Mouse (Mus musculus): ENCODE data around the gene Kcnj11. TPM values are rescaled to one million over a fixed set of nuclear protein-coding genes. Genes with fewer than 3 reads are reported as not detected.
A peak's percentile ranks its signal among the peaks of the same experiment; 100 is the strongest.

The Kcnj11 gene
- polyA plus RNA-seq, 1 experiment from 2014 or later = 2.7 TPM

GRCm38 (mm10) chr7:46128196-46128595 is 27.6 kb upstream of the Kcnj11 start:
- ATAC-seq (ENCODE audit: low FRiP score) = 0 out of 2 replicates have a peak, but pooled peaks have one; percentile 6
- H3K4me2 ChIP-seq = no peak overlapping the region
- H3K4me1 ChIP-seq = peaks cover 31% of the 10 kb centered on the region
- H3K9ac ChIP-seq (replicated peaks) = no peak overlapping the region
- H3K9me3 ChIP-seq (replicated peaks) = no peaks in the 10 kb centered on the region
- H3K4me3 ChIP-seq (replicated peaks) = no peak overlapping the region
- H3K36me3 ChIP-seq = no peaks in the 10 kb centered on the region
- WGBS = 14% methylated on average over 7 of the region's 7 CpGs
- H3K27me3 ChIP-seq (replicated peaks) = peaks cover 9% of the 10 kb centered on the region; the same call in 1 of the 2 replicates
- H3K27ac ChIP-seq (replicated peaks) = no peak overlapping the region

GRCm38 (mm10) chr7:46125340-46125739 is 24.8 kb upstream of the Kcnj11 start:
- Histone ChIP-seq H3K4me1 (peaks cover 14% of the 10 kb centered on the region; the same call in 1 of the 2 replicates), H3K9me3 (replicated peaks) (no peaks in the 10 kb centered on the region), H3K27me3 (replicated peaks) (0 out of 2 replicates have a peak, but pooled peaks cover 3% of the 10 kb centered on the region), H3K4me2 (no peak overlapping the region), H3K27ac (replicated peaks) (no peak overlapping the region), H3K36me3 (peaks cover 8% of the 10 kb centered on the region), H3K9ac (replicated peaks) (no peak overlapping the region), H3K4me3 (replicated peaks) (no peak overlapping the region)
- WGBS = 91% methylated on average over 11 of the region's 11 CpGs
- ATAC-seq (ENCODE audit: low FRiP score) = no peak

- no peak overlapping the region for H3K9ac ChIP-seq (replicated peaks)
- ATAC-seq (ENCODE audit: low FRiP score) = no peak
- H3K4me1 ChIP-seq = peaks cover 14% of the 10 kb centered on the region; the same call in 1 of the 2 replicates
- H3K4me2 ChIP-seq = no peak overlapping the region
- H3K27me3 ChIP-seq (replicated peaks) = 0 out of 2 replicates have a peak, but pooled peaks cover 3% of the 10 kb centered on the region
- no peaks in the 10 kb centered on the region for H3K9me3 ChIP-seq (replicated peaks)
- 68% methylated on average over 6 of the region's 6 CpGs for WGBS
- no peak overlapping the region for H3K4me3 ChIP-seq (replicated peaks)
- H3K36me3 ChIP-seq = peaks cover 8% of the 10 kb centered on the region
- H3K27ac ChIP-seq (replicated peaks) = no peak overlapping the region
These were observed 23.9 kb upstream of the Kcnj11 start for GRCm38 (mm10) chr7:46124460-46124859.

DNA sequence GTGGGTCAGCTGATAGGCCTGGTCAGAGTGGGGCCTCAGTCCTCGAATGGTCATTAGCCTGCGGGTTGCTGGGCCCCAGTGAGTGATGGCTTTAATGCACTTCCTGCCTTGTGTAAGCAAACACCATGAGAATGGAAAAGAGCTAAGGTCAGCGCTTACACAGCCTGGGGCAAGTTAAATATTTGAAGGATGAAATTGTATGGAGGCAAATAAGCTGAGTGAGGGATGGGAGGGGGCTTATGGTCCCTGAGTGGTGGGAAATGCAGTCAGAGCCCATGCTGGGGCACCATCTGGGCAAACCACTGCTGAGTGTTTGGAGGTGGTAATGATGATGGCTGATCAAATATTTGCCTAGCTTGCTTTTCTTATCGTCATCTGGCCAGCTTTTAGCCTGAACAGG is 22.4 kb upstream of the Kcnj11 start:
- Histone ChIP-seq H3K36me3 (peaks cover 8% of the 10 kb centered on the region), H3K4me1 (peaks cover 7% of the 10 kb centered on the region; the same call in 1 of the 2 replicates), H3K9ac (replicated peaks) (no peak overlapping the region), H3K4me3 (replicated peaks) (no peak overlapping the region), H3K9me3 (replicated peaks) (no peaks in the 10 kb centered on the region), H3K27me3 (replicated peaks) (0 out of 2 replicates have a peak, but pooled peaks cover 3% of the 10 kb centered on the region), H3K4me2 (no peak overlapping the region), H3K27ac (replicated peaks) (no peak overlapping the region)
- ATAC-seq (ENCODE audit: low FRiP score) = no peak
- 47% methylated on average over 4 of the region's 4 CpGs for WGBS

DNA sequence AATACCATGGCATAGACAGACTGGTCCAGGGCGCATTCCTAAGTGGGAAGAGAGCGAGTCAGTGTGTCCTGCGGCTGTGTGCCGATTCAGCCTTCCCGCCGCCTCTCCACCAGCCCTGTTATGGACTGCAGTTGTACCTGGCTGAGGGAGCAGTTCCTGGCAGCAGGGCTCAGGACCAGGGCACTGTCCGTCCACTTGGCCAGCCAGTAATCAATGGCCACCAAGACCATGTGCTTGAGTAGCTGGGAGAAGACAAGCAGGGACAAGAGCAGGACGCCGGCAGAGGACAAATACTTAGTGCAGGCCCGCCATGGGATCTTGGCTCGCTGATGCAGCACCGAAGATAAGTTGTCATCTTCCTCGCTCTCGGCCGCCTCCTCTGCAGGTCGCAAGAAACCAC is 16.5 kb upstream of the Kcnj11 start:
- Histone ChIP-seq H3K4me2 (no peak overlapping the region), H3K4me3 (replicated peaks) (no peak overlapping the region), H3K27ac (replicated peaks) (no peak overlapping the region), H3K9me3 (replicated peaks) (no peaks in the 10 kb centered on the region), H3K27me3 (replicated peaks) (no peaks in the 10 kb centered on the region), H3K9ac (replicated peaks) (no peak overlapping the region), H3K4me1 (peaks cover 21% of the 10 kb centered on the region), H3K36me3 (peaks cover 5% of the 10 kb centered on the region; the same call in 1 of the 2 replicates)
- WGBS = 96% methylated on average over 16 of the region's 16 CpGs
- no peak for ATAC-seq (ENCODE audit: low FRiP score)

- Histone ChIP-seq H3K36me3 (no peaks in the 10 kb centered on the region), H3K4me1 (peaks cover 21% of the 10 kb centered on the region), H3K4me3 (replicated peaks) (no peak overlapping the region), H3K4me2 (no peak overlapping the region), H3K27me3 (replicated peaks) (no peaks in the 10 kb centered on the region), H3K9me3 (replicated peaks) (no peaks in the 10 kb centered on the region), H3K9ac (replicated peaks) (no peak overlapping the region), H3K27ac (replicated peaks) (no peak overlapping the region)
- 73% methylated on average over 10 of the region's 10 CpGs for WGBS
- no peak for ATAC-seq (ENCODE audit: low FRiP score)
These were observed 15.6 kb upstream of the Kcnj11 start for GRCm38 (mm10) chr7:46116118-46116581.

- H3K27ac ChIP-seq (replicated peaks) = 0 out of 2 replicates have a peak overlapping the region, but pooled peaks have one; percentile 24
- no peak overlapping the region for H3K9ac ChIP-seq (replicated peaks)
- H3K36me3 ChIP-seq = no peaks in the 10 kb centered on the region
- WGBS = 46% methylated on average over 3 of the region's 3 CpGs
- peaks cover 21% of the 10 kb centered on the region for H3K4me1 ChIP-seq
- H3K4me3 ChIP-seq (replicated peaks) = no peak overlapping the region
- no peaks in the 10 kb centered on the region for H3K27me3 ChIP-seq (replicated peaks)
- no peak for ATAC-seq (ENCODE audit: low FRiP score)
- no peak overlapping the region for H3K4me2 ChIP-seq
- no peaks in the 10 kb centered on the region for H3K9me3 ChIP-seq (replicated peaks)
These were observed 12.9 kb upstream of the Kcnj11 start for GRCm38 (mm10) chr7:46113435-46113834.

DNA sequence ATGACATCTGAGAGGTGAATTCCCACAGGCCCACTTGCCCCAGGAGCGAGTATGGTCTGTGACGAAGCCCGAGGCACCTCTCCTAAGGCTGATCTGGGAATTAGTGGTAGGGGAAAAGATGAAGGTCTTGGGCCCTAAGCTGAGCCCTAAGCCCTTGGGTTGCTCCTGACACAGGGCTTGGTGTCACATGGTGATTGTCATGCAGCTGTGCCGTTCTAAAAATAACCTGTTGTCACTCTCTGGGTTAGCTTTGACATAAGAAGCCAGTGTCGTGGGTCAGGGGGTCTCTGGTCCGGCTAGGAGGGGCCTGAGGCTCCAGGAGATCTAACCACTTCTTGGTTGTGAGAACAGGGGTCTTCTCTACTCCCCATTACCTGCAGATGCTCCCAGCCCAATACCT is 11.4 kb upstream of the Kcnj11 start:
- H3K27ac ChIP-seq (replicated peaks) = no peak overlapping the region
- no peaks in the 10 kb centered on the region for H3K9me3 ChIP-seq (replicated peaks)
- peaks cover 21% of the 10 kb centered on the region for H3K4me1 ChIP-seq
- H3K9ac ChIP-seq (replicated peaks) = no peak overlapping the region
- H3K36me3 ChIP-seq = no peaks in the 10 kb centered on the region
- no peak for ATAC-seq (ENCODE audit: low FRiP score)
- no peaks in the 10 kb centered on the region for H3K27me3 ChIP-seq (replicated peaks)
- no peak overlapping the region for H3K4me2 ChIP-seq
- 81% methylated on average over 6 of the region's 6 CpGs for WGBS
- H3K4me3 ChIP-seq (replicated peaks) = no peak overlapping the region

DNA sequence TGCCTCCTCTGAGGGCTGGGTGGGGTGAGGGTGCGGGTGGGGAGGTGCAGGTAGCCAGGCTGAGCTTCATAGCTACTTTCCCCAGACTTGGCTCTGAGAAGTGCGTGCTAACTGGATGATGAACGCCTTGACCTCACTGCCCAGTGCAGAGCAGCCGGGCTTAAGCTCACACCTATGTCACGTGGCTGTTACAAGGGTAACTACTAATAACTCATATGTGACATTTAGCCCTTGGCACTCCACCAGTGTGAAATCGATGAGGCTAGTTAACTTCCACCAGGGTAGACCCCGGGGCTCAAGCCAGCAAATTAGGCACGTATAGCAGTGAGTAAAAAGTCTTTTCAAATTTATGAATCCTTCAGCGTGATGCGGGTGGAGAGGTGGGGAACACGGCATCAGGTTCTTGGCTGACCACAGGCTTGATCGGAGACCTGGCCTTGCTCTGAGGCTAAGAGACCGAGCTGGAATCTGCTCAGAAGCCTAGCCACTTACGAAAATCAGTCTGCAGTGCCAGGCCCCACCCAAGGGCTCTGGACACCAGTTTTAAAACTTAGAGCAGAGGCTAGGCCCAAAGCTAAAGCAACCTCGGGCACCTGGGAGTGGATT is 10.8 kb upstream of the Kcnj11 start:
- 77% methylated on average over 15 of the region's 15 CpGs for WGBS
- H3K36me3 ChIP-seq = no peaks in the 10 kb centered on the region
- no peak overlapping the region for H3K4me2 ChIP-seq
- H3K4me3 ChIP-seq (replicated peaks) = no peak overlapping the region
- no peak overlapping the region for H3K27ac ChIP-seq (replicated peaks)
- no peak for ATAC-seq (ENCODE audit: low FRiP score)
- no peaks in the 10 kb centered on the region for H3K27me3 ChIP-seq (replicated peaks)
- H3K9ac ChIP-seq (replicated peaks) = no peak overlapping the region
- peaks cover 21% of the 10 kb centered on the region for H3K4me1 ChIP-seq
- H3K9me3 ChIP-seq (replicated peaks) = no peaks in the 10 kb centered on the region

- 62% methylated on average over 3 of the region's 3 CpGs for WGBS
- H3K4me2 ChIP-seq = no peak overlapping the region
- H3K4me3 ChIP-seq (replicated peaks) = no peak overlapping the region
- peaks cover 21% of the 10 kb centered on the region for H3K4me1 ChIP-seq
- no peak overlapping the region for H3K9ac ChIP-seq (replicated peaks)
- no peak overlapping the region for H3K27ac ChIP-seq (replicated peaks)
- 0 out of 2 replicates have a peak, but pooled peaks cover 4% of the 10 kb centered on the region for H3K27me3 ChIP-seq (replicated peaks)
- ATAC-seq (ENCODE audit: low FRiP score) = no peak
- no peaks in the 10 kb centered on the region for H3K36me3 ChIP-seq
- H3K9me3 ChIP-seq (replicated peaks) = no peaks in the 10 kb centered on the region
These were observed 9.5 kb upstream of the Kcnj11 start for GRCm38 (mm10) chr7:46110079-46110478.

DNA sequence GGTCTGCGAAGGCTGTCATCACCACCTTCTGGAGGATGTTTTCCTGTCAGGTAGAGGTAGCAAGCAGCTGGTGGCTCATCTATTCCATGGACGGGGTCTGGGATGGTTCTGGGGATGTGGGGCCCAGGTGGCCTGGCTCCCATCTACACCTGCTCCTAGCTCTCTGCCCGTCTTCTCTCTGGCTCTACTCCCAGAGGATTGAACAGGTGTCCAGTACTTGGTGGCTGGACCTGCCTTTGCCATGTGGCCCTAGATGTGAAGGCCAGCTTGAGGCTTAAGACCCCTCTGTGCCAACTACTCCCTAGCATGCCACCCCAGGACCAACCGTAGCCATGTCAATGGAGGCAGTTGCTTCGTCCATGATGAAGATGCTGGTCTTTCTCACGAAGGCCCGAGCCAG is 4.9 kb upstream of the Kcnj11 start:
- 88% methylated on average over 7 of the region's 7 CpGs for WGBS
- Histone ChIP-seq H3K9me3 (replicated peaks) (no peaks in the 10 kb centered on the region), H3K36me3 (no peaks in the 10 kb centered on the region)

GRCm38 (mm10) chr7:46104256-46104915 is 3.8 kb upstream of the Kcnj11 start:
- Histone ChIP-seq H3K4me2 (peak overlapping the region; percentile 1), H3K36me3 (no peaks in the 10 kb centered on the region), H3K4me1 (peaks cover 29% of the 10 kb centered on the region), H3K27me3 (replicated peaks) (0 out of 2 replicates have a peak, but pooled peaks cover 4% of the 10 kb centered on the region), H3K4me3 (replicated peaks) (no peak overlapping the region), H3K27ac (replicated peaks) (peak overlapping the region; percentile 30; the same call in 1 of the 2 replicates), H3K9ac (replicated peaks) (no peak overlapping the region), H3K9me3 (replicated peaks) (no peaks in the 10 kb centered on the region)
- 59% methylated on average over 27 of the region's 27 CpGs for WGBS
- no peak; the same call in 1 of the 2 replicates for ATAC-seq (ENCODE audit: low FRiP score)

More for the DNA sequence above, 4.9 kb upstream of the Kcnj11 start:
- no peak for ATAC-seq (ENCODE audit: low FRiP score)
- Histone ChIP-seq H3K4me1 (peaks cover 23% of the 10 kb centered on the region), H3K27ac (replicated peaks) (no peak overlapping the region), H3K9ac (replicated peaks) (no peak overlapping the region), H3K27me3 (replicated peaks) (0 out of 2 replicates have a peak, but pooled peaks cover 4% of the 10 kb centered on the region), H3K4me3 (replicated peaks) (no peak overlapping the region), H3K4me2 (no peak overlapping the region)
